Mouse (Mus musculus) cerebellum, adult 2 months (tissue): Measurements from ENCODE around the gene Catsperg1.

Experiments
- CTCF ChIP-seq: fragments of 200-500 bp; IDR thresholded peaks from 2 replicates; pipeline ENCODE4 v1.5.1; 2011; ENCODE audit warnings: low read depth, mild to moderate bottlenecking, control low read depth, low read length, moderate library complexity, borderline replicate concordance; ENCODE audit not compliant: insufficient read depth
- POLR2A ChIP-seq: fragments of 200-500 bp; IDR thresholded peaks from 2 replicates; pipeline ENCODE4 v1.6.1; 2011; ENCODE audit warnings: low read length, control low read depth, borderline replicate concordance; ENCODE audit not compliant: insufficient read depth

DNA sequence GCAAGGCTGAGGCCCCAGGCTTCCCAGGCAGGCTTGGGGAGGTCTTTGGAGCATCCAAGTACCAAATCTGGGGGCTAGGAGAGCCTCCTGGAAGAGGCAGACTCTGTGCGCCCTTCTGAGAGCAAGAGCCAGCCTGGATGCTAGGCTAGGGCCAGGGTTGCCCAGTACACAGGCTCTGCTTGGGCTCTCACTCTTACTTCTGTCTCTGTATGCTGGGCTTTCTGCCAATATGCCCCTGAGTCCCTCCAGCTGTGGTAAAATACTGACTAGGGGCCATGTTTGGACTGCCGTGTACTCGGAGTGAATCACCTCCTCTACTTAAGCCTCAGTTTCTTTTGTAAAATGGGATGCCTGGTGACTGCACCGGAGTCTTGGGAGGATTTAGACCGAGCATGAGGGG is 32.2 kb upstream of the Catsperg1 start:
- TF ChIP-seq CTCF (no peak), POLR2A (no peak)
